Comparison of ENCODE assay signal across 25 mouse cellular contexts in the genomic region with DNA sequence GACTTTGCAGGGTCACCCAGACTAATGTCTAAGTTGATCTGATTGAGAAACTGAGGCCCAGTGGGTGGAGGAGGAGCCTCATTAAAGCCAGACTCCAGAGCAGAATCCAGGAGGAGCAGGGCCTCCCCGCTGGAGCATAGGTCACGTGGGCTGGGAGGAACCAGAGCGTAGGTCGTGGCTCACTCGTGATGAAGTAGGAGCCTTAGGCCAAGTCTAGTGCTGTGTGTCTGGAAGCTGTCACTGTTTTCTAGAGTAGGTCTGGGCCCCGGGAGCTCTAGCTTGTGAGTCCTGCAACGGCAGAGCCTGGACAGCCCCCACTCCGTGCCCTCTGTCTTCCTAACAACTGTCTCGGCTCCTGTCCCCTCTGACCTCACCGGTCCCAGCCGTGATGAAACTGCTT. TPM values are rescaled to one million over a fixed set of nuclear protein-coding genes. Genes with fewer than 3 reads are reported as not detected.
DNase-seq lines count a peak whose midpoint lies in the region; ATAC-seq and TF ChIP-seq lines count a peak whose summit lies in the region.
"Had no signal": no experiment of that assay in that cellular context is flagged by ENCODE, and none has a peak within 500 bp of the region (broad histone marks: within the 10 kb centered on the region; RNA-seq: fewer than 3 reads in every experiment).

No protein-coding gene starts in this region.

- H3K9ac ChIP-seq in MEL (ENCODE audit: control insufficient read depth, low read depth, low read length, poor library complexity, severe bottlenecking), result no peak overlapping the region
- no peak overlapping the region for H3K9ac ChIP-seq in intestine, postnatal 0 days (ENCODE audit: low read depth, low read length)
- H3K9ac ChIP-seq: forebrain, postnatal 0 days; heart, embryonic 12.5 days; hindbrain, embryonic 14.5 days; limb, embryonic 13.5 days; stomach, embryonic 15.5 days had no signal

- no peaks in the 10 kb centered on the region for H3K9me3 ChIP-seq in MEL (replicated peaks; ENCODE audit: insufficient read depth, low read length)
- H3K9me3 ChIP-seq in intestine, postnatal 0 days (ENCODE audit: control insufficient read depth), result no peaks in the 10 kb centered on the region
- H3K9me3 ChIP-seq: forebrain, embryonic 10.5 days; G1E; heart, embryonic 12.5 days; limb, embryonic 13.5 days; stomach, embryonic 15.5 days had no signal

- peaks cover 14 to 19% of the 10 kb centered on the region in 2 experiments for H3K27me3 ChIP-seq in MEL (ENCODE audit: control insufficient read depth in 1 of 2, insufficient read depth in 2 of 2, low read length in 2 of 2)
- H3K27me3 ChIP-seq in intestine, postnatal 0 days (replicated peaks; ENCODE audit: control insufficient read depth, insufficient read depth, low read length), result no peaks in the 10 kb centered on the region
- H3K27me3 ChIP-seq: limb, embryonic 13.5 days; stomach, embryonic 15.5 days had no signal

- TF ChIP-seq CTCF in MEL (IDR thresholded peaks at IDR 0.05 in 2 of 3, conservative IDR thresholded peaks at IDR 0.05 in 1 of 3; ENCODE audit: control insufficient read depth in 1 of 3, insufficient read depth in 1 of 3, low read depth in 2 of 3, low read length in 3 of 3, poor library complexity in 1 of 3, severe bottlenecking in 1 of 3), result no peak
- TF ChIP-seq CTCF in intestine, postnatal 0 days (IDR thresholded peaks at IDR 0.05; ENCODE audit: low read depth), result no peak

- ATAC-seq in intestine, postnatal 0 days, result peak; percentile 57
- ATAC-seq: forebrain, postnatal 0 days had no signal

- no peaks in the 10 kb centered on the region for H3K4me1 ChIP-seq in MEL (ENCODE audit: control insufficient read depth in 1 of 2, insufficient read depth in 2 of 2, low read length in 2 of 2)
- H3K4me1 ChIP-seq in intestine, postnatal 0 days (replicated peaks; ENCODE audit: control insufficient read depth, insufficient read depth, low read length), result peaks cover 3% of the 10 kb centered on the region

- H3K4me3 ChIP-seq in MEL (ENCODE audit: control insufficient read depth in 1 of 2, insufficient read depth in 1 of 2, low read depth in 2 of 2, low read length in 2 of 2), result no peak overlapping the region
- no peak overlapping the region for H3K4me3 ChIP-seq in intestine, postnatal 0 days (ENCODE audit: low read depth, low read length)
- H3K4me3 ChIP-seq: forebrain, embryonic 10.5 days; heart, embryonic 12.5 days; limb, embryonic 13.5 days; stomach, embryonic 15.5 days had no signal

- TF ChIP-seq POLR2A in MEL (IDR thresholded peaks at IDR 0.05; ENCODE audit: control insufficient read depth in 1 of 2, insufficient read depth in 1 of 2, low read depth in 1 of 2, low read length in 2 of 2, poor library complexity in 1 of 2), result no peak

- TF ChIP-seq EP300 in MEL (IDR thresholded peaks at IDR 0.05; ENCODE audit: low read depth in 1 of 2, low read length in 2 of 2), result no peak

- H3K36me3 ChIP-seq in MEL (ENCODE audit: control insufficient read depth in 1 of 2, insufficient read depth in 2 of 2, low read length in 2 of 2), result no peaks in the 10 kb centered on the region
- no peaks in the 10 kb centered on the region for H3K36me3 ChIP-seq in intestine, postnatal 0 days (ENCODE audit: control insufficient read depth, insufficient read depth)
- H3K36me3 ChIP-seq: forebrain, embryonic 10.5 days; G1E; heart, embryonic 12.5 days; limb, embryonic 13.5 days; stomach, embryonic 15.5 days had no signal

- H3K79me2 ChIP-seq in MEL (ENCODE audit: control insufficient read depth, insufficient read depth, low read length, poor library complexity), result no peaks in the 10 kb centered on the region

- no peak for TF ChIP-seq RAD21 in MEL (IDR thresholded peaks at IDR 0.05; ENCODE audit: low read depth, low read length)

- H3K4me2 ChIP-seq in intestine, postnatal 0 days (replicated peaks; ENCODE audit: low read depth), result peak overlapping the region; percentile 38; the same call in 1 of the 2 replicates
- H3K4me2 ChIP-seq: heart, embryonic 12.5 days; hindbrain, embryonic 14.5 days; limb, embryonic 13.5 days; stomach, embryonic 15.5 days had no signal

- peak; percentile 40 for DNase-seq in adrenal gland, postnatal 10 days
- DNase-seq in adrenal gland, postnatal 36 days, result no peak
- peak; percentile 19 for DNase-seq in kidney, postnatal 10 days
- DNase-seq in kidney, adult 11 months, result no peak
- no peak for DNase-seq in MEL (ENCODE audit: low read depth, low spot score)
- DNase-seq in urinary bladder, postnatal 25 days (ENCODE audit: low spot score), result no peak
- DNase-seq: adrenal gland, postnatal 14 days; cerebellum, adult 11-12 months; cerebellum, postnatal 36 days; forebrain, postnatal 0 days; gastrocnemius, postnatal 36 days; heart, postnatal 36 days; kidney, adult 18-20 months; lung, postnatal 10 days; right cerebral cortex, postnatal 25 days had no signal

- WGBS in intestine, postnatal 0 days, result 24% methylated on average over 11 of the region's 11 CpGs

- H3K27ac ChIP-seq in MEL (ENCODE audit: control insufficient read depth, low read depth, low read length), result no peak overlapping the region
- peak overlapping the region; percentile 65; the same call in 1 of the 2 replicates for H3K27ac ChIP-seq in intestine, postnatal 0 days (ENCODE audit: low read depth, low read length)
- H3K27ac ChIP-seq: forebrain, embryonic 10.5 days; hindbrain, embryonic 14.5 days; limb, embryonic 13.5 days; stomach, embryonic 15.5 days had no signal

TF ChIP-seq in MEL, 35 proteins besides CTCF, POLR2A, EP300 and RAD21:
- TF ChIP-seq NELFE (IDR thresholded peaks at IDR 0.05; ENCODE audit: low read depth, low read length) (no peak), USF1 (IDR thresholded peaks at IDR 0.05; ENCODE audit: low read depth, low read length) (0 out of 2 replicates have a peak, but pooled peaks have one; percentile 21)

RNA-seq across cellular contexts. Expression of a gene that starts 2.3 kb away (rescaled TPM):
- under 1 TPM in 1 of 2 experiments, not detected in 1; 0.45 TPM for total RNA-seq in adrenal gland, postnatal 10 days (2021)
- total RNA-seq in adrenal gland, postnatal 36 days (2021), result under 1 TPM in 1 of 2 experiments, not detected in 1; 0.56 TPM
- 0.08 TPM in 1 of 2 replicates, not detected in the other for total RNA-seq in MEL (2012; rRNA removed)
- under 1 TPM in 1 of 2 experiments, not detected in 1; 0.29 TPM for polyA plus RNA-seq in MEL (2012; ENCODE audit: insufficient read depth in 1 of 2, insufficient read length in 2 of 2, low read depth in 1 of 2, low replicate concordance in 2 of 2, missing spikeins in 1 of 2)
- 23.5 and 26.7 TPM in 2 replicates for polyA plus RNA-seq in intestine, postnatal 0 days (2015; fragmentation: Nextera tagmentation; extraction: Ambion mirVana)
- total RNA-seq: forebrain, postnatal 0 days; gastrocnemius, postnatal 36 days; heart, postnatal 36 days; megakaryocyte-erythroid progenitor cell, adult 5-6 weeks; neutrophil, adult 5-6 weeks had no signal
- polyA plus RNA-seq: forebrain, embryonic 10.5 days; G1E had no signal

RNA-seq across cellular contexts. Expression of a gene that starts 5.6 kb away (rescaled TPM):
- under 1 TPM; 0.48 to 0.82 TPM for total RNA-seq in adrenal gland, postnatal 10 days (2021)
- under 1 TPM; 0.20 to 0.56 TPM for total RNA-seq in adrenal gland, postnatal 36 days (2021)
- total RNA-seq in MEL (2012; rRNA removed), result not detected in 2 replicates
- under 1 TPM in 1 of 2 experiments, not detected in 1; 0.06 TPM for polyA plus RNA-seq in MEL (2012; ENCODE audit: insufficient read depth in 1 of 2, insufficient read length in 2 of 2, low read depth in 1 of 2, low replicate concordance in 2 of 2, missing spikeins in 1 of 2)
- polyA plus RNA-seq in intestine, postnatal 0 days (2015; fragmentation: Nextera tagmentation; extraction: Ambion mirVana), result 10.0 and 11.5 TPM in 2 replicates
- total RNA-seq: G1E; gastrocnemius, postnatal 36 days; heart, postnatal 36 days; megakaryocyte-erythroid progenitor cell, adult 5-6 weeks; midbrain, postnatal 0 days; neutrophil, adult 5-6 weeks had no signal
- polyA plus RNA-seq: G1E; heart, embryonic 12.5 days had no signal

RNA-seq across cellular contexts. Expression of a gene that starts 17.5 kb away (rescaled TPM):
- total RNA-seq in adrenal gland, postnatal 10 days (2021), result 10 to 100 TPM; 62.8 to 68.9 TPM
- 10 to 100 TPM; 45.9 to 79.9 TPM for total RNA-seq in adrenal gland, postnatal 36 days (2021)
- 15.3 and 16.9 TPM in 2 replicates for total RNA-seq in MEL (2012; rRNA removed)
- polyA plus RNA-seq in MEL (2012; ENCODE audit: insufficient read depth in 1 of 2, insufficient read length in 2 of 2, low read depth in 1 of 2, low replicate concordance in 2 of 2, missing spikeins in 1 of 2), result 10 to 100 TPM in 1 of 2 experiments, not detected in 1; 43.2 TPM
- 33.9 and 37.0 TPM in 2 replicates for polyA plus RNA-seq in intestine, postnatal 0 days (2015; fragmentation: Nextera tagmentation; extraction: Ambion mirVana)

RNA-seq across cellular contexts. Expression of a gene that starts 27.2 kb away (rescaled TPM):
- total RNA-seq in adrenal gland, postnatal 10 days (2021), result 10 to 100 TPM; 62.3 to 62.4 TPM
- 10 to 100 TPM; 71.9 to 85.2 TPM for total RNA-seq in adrenal gland, postnatal 36 days (2021)
- total RNA-seq in MEL (2012; rRNA removed), result 8.1 and 8.5 TPM in 2 replicates
- polyA plus RNA-seq in MEL (2012; ENCODE audit: insufficient read depth in 1 of 2, insufficient read length in 2 of 2, low read depth in 1 of 2, low replicate concordance in 2 of 2, missing spikeins in 1 of 2), result 10 to 100 TPM in 1 of 2 experiments, not detected in 1; 20.1 TPM
- polyA plus RNA-seq in intestine, postnatal 0 days (2015; fragmentation: Nextera tagmentation; extraction: Ambion mirVana), result 14.3 and 20.8 TPM in 2 replicates

RNA-seq across cellular contexts. Expression of a gene that starts 29.5 kb away (rescaled TPM):
- 1 to 10 TPM; 1.7 to 2.2 TPM for total RNA-seq in adrenal gland, postnatal 10 days (2021)
- 1 to 10 TPM in 1 of 2 experiments, under 1 TPM in 1; 0.93 to 1.3 TPM for total RNA-seq in adrenal gland, postnatal 36 days (2021)
- 1.4 and 1.9 TPM in 2 replicates for total RNA-seq in MEL (2012; rRNA removed)
- polyA plus RNA-seq in MEL (2012; ENCODE audit: insufficient read depth in 1 of 2, insufficient read length in 2 of 2, low read depth in 1 of 2, low replicate concordance in 2 of 2, missing spikeins in 1 of 2), result 1 to 10 TPM in 1 of 2 experiments, not detected in 1; 4.5 TPM
- 5.1 and 5.3 TPM in 2 replicates for polyA plus RNA-seq in intestine, postnatal 0 days (2015; fragmentation: Nextera tagmentation; extraction: Ambion mirVana)
- total RNA-seq: G1E; megakaryocyte-erythroid progenitor cell, adult 5-6 weeks; neutrophil, adult 5-6 weeks had no signal
- polyA plus RNA-seq: G1E had no signal

Comparison
In these comparisons a context has a peak if more than half of its experiments do, and no peak if none do; other contexts are left out.
1. DNase-seq: peak in adrenal gland, postnatal 10 days (single experiment) and kidney, postnatal 10 days (single experiment); none in adrenal gland, postnatal 36 days (0 of 2), kidney, adult 11 months (single experiment), MEL (single experiment) and urinary bladder, postnatal 25 days (single experiment).